ENCODE assay signal across 8 mouse cellular contexts in the genomic region with DNA sequence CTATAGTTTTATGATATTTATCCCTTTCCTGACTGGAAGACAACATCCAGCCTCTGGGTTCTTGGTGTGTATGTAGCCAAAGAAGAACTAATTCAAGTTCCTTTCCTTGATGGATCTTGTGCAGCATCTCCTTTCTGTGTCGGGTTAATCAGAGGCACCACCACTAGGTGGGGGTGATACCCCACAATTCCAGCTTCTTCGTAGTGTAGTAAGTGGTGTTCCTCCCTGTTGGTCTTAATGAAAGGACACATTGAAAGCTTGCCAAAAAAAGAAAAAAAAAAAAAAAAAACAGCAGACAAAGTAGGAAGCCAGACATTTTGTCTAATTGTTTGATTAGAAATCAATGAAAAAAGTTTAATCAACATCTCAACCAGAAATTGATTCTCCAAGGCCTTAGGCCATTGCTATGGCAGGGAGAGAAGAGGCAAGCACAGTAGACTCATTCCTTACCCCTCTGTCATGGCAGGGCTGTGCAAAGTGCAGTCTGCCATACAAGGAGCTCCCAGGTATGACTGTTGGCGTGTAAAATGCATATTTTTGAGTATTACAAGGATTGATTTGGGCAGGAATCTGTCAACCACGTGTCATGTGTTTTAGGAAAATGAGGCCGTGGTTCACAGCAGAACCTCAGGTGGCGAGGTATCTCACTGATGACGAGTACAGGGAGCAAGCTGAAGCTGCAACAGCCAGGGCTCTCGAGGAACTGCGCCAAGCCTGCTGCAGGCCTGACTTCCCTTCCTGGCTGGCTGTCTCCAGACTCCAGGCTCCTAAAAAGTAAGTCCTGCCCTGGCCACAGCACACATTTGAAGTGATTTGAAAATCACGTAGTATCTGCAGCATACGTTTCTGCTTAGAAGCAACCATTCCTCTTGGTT. TPM values are rescaled to one million over a fixed set of nuclear protein-coding genes. Genes with fewer than 3 reads are reported as not detected.
DNase-seq lines count a peak whose midpoint lies in the region; ATAC-seq and TF ChIP-seq lines count a peak whose summit lies in the region.

No protein-coding gene starts in this region.

- H3K9me3 ChIP-seq in embryonic facial prominence, embryonic 10.5 days = no peaks in the 10 kb centered on the region
- no peaks in the 10 kb centered on the region for H3K9me3 ChIP-seq in heart, embryonic 13.5 days
- H3K9me3 ChIP-seq in liver, embryonic 14.5 days (ENCODE audit: control insufficient read depth, low read length) = no peaks in the 10 kb centered on the region
- no peaks in the 10 kb centered on the region for H3K9me3 ChIP-seq in neural tube, embryonic 13.5 days

- no peak overlapping the region for H3K4me3 ChIP-seq in embryonic facial prominence, embryonic 10.5 days
- no peak overlapping the region for H3K4me3 ChIP-seq in heart, embryonic 13.5 days
- no peak overlapping the region for H3K4me3 ChIP-seq in liver, embryonic 14.5 days (ENCODE audit: insufficient read depth in 1 of 2, low read depth in 2 of 2, low read length in 2 of 2)
- no peak overlapping the region for H3K4me3 ChIP-seq in neural tube, embryonic 13.5 days
- H3K4me3 ChIP-seq in thymus, adult 2 months (ENCODE audit: control insufficient read depth, insufficient read depth, low read length) = no peak overlapping the region

- no peaks in the 10 kb centered on the region for H3K27me3 ChIP-seq in embryonic facial prominence, embryonic 10.5 days (replicated peaks; ENCODE audit: low read depth, poor library complexity, severe bottlenecking)
- H3K27me3 ChIP-seq in heart, embryonic 13.5 days (replicated peaks) = no peaks in the 10 kb centered on the region
- no peaks in the 10 kb centered on the region for H3K27me3 ChIP-seq in liver, embryonic 14.5 days (ENCODE audit: control insufficient read depth, insufficient read depth, low read length)
- H3K27me3 ChIP-seq in neural tube, embryonic 13.5 days = no peaks in the 10 kb centered on the region
- no peaks in the 10 kb centered on the region for H3K27me3 ChIP-seq in thymus, adult 2 months (ENCODE audit: control insufficient read depth, insufficient read depth, low read length)

- H3K9ac ChIP-seq in heart, embryonic 13.5 days = no peak overlapping the region
- no peak overlapping the region for H3K9ac ChIP-seq in liver, embryonic 14.5 days (replicated peaks)
- H3K9ac ChIP-seq in neural tube, embryonic 13.5 days = no peak overlapping the region

- no peak for TF ChIP-seq POLR2A in thymus, adult 2 months (IDR thresholded peaks at IDR 0.05; ENCODE audit: control insufficient read depth, extremely low read depth, insufficient read depth, low read length, poor library complexity)

- peak; percentile 83 for DNase-seq in CD4-positive helper T cell, adult 2 months (ENCODE audit: low read depth, low spot score)
- peak; percentile 35 for DNase-seq in adrenal gland, adult 8-10 months
- DNase-seq in embryonic facial prominence, embryonic 10.5 days (ENCODE audit: low spot score) = peak; percentile 66
- peak; percentile 72 to 86 for DNase-seq in kidney, postnatal 36 days
- peak in 1 of 3 experiments; percentile 9 for DNase-seq in liver, embryonic 14.5 days (ENCODE audit: low read depth in 3 of 3, low spot score in 3 of 3)
- DNase-seq in thymus, adult 2 months = peak; percentile 82

- H3K27ac ChIP-seq in embryonic facial prominence, embryonic 10.5 days (replicated peaks) = no peak overlapping the region
- peak overlapping the region; percentile 37; the same call in 1 of the 2 replicates for H3K27ac ChIP-seq in heart, embryonic 13.5 days (replicated peaks)
- H3K27ac ChIP-seq in liver, embryonic 14.5 days = no peak overlapping the region
- H3K27ac ChIP-seq in neural tube, embryonic 13.5 days (replicated peaks) = no peak overlapping the region
- no peak overlapping the region for H3K27ac ChIP-seq in thymus, adult 2 months (ENCODE audit: control insufficient read depth, insufficient read depth, low read length)

- WGBS in embryonic facial prominence, embryonic 10.5 days = 84% methylated on average over 11 of the region's 11 CpGs
- 68% methylated on average over 11 of the region's 11 CpGs for whole genome bisulfite sequencing in heart, embryonic 13.5 days
- WGBS in liver, embryonic 14.5 days (ENCODE audit: insufficient replicate concordance) = 61% methylated on average over 11 of the region's 11 CpGs
- WGBS in neural tube, embryonic 13.5 days = 80% methylated on average over 11 of the region's 11 CpGs
- 69% methylated on average over 11 of the region's 11 CpGs for WGBS in thymus, adult 2 months

- H3K4me1 ChIP-seq in embryonic facial prominence, embryonic 10.5 days = peaks cover 11% of the 10 kb centered on the region
- peaks cover 18% of the 10 kb centered on the region for H3K4me1 ChIP-seq in heart, embryonic 13.5 days
- no peaks in the 10 kb centered on the region; a peak in 1 of 4 replicates for H3K4me1 ChIP-seq in liver, embryonic 14.5 days (replicated peaks; ENCODE audit: control insufficient read depth in 2 of 2, insufficient read depth in 2 of 2, low read length in 1 of 2)
- H3K4me1 ChIP-seq in neural tube, embryonic 13.5 days (replicated peaks) = no peaks in the 10 kb centered on the region
- peaks cover 18% of the 10 kb centered on the region for H3K4me1 ChIP-seq in thymus, adult 2 months (replicated peaks; ENCODE audit: control insufficient read depth, insufficient read depth, low read length)

- TF ChIP-seq EP300 in liver, embryonic 14.5 days (IDR thresholded peaks at IDR 0.05; ENCODE audit: low read depth) = no peak

- no peak overlapping the region for H3K4me2 ChIP-seq in heart, embryonic 13.5 days
- no peak overlapping the region for H3K4me2 ChIP-seq in liver, embryonic 14.5 days (ENCODE audit: low read depth)
- H3K4me2 ChIP-seq in neural tube, embryonic 13.5 days = no peak overlapping the region

- peaks cover 62% of the 10 kb centered on the region for H3K36me3 ChIP-seq in embryonic facial prominence, embryonic 10.5 days (replicated peaks)
- peaks cover 51% of the 10 kb centered on the region for H3K36me3 ChIP-seq in heart, embryonic 13.5 days
- H3K36me3 ChIP-seq in liver, embryonic 14.5 days (replicated peaks; ENCODE audit: control insufficient read depth, insufficient read depth, low read depth) = no peaks in the 10 kb centered on the region; the same call in 1 of the 2 replicates
- peaks cover 36% of the 10 kb centered on the region for H3K36me3 ChIP-seq in neural tube, embryonic 13.5 days
- peaks cover 19% of the 10 kb centered on the region for H3K36me3 ChIP-seq in thymus, adult 2 months (ENCODE audit: control insufficient read depth, insufficient read depth, low read length)

- TF ChIP-seq CTCF in liver, embryonic 14.5 days (IDR thresholded peaks at IDR 0.05; ENCODE audit: low read depth) = peak; percentile 50; the same call in 1 of the 2 replicates
- TF ChIP-seq CTCF in thymus, adult 2 months (IDR thresholded peaks at IDR 0.05; ENCODE audit: borderline replicate concordance, control insufficient read depth, extremely low read depth, insufficient read depth, low read length, poor library complexity) = no peak

- no peak for ATAC-seq in heart, embryonic 13.5 days (ENCODE audit: extremely low read depth, insufficient number of reproducible peaks, low FRiP score, low TSS enrichment)
- ATAC-seq in liver, embryonic 14.5 days (ENCODE audit: insufficient read depth) = no peak
- ATAC-seq in neural tube, embryonic 13.5 days (ENCODE audit: low read depth) = peak; percentile 84

RNA-seq across cellular contexts. Expression of a gene that starts 17.9 kb away (rescaled TPM):
- total RNA-seq in adrenal gland, adult 8-10 months (2022) = 1 to 10 TPM; 3.2 to 5.9 (median 4.9) TPM
- polyA plus RNA-seq in embryonic facial prominence, embryonic 10.5 days (2016; fragmentation: Nextera tagmentation; extraction: Ambion mirVana) = 9.3 and 9.4 TPM in 2 replicates
- polyA plus RNA-seq in heart, embryonic 13.5 days (2015; fragmentation: Nextera tagmentation; extraction: Ambion mirVana) = 4.4 and 4.8 TPM in 2 replicates
- 2.2 and 2.6 TPM in 2 replicates for polyA plus RNA-seq in liver, embryonic 14.5 days (2012; rRNA removed)
- 1.6 and 1.7 TPM in 2 replicates for polyA plus RNA-seq in liver, embryonic 14.5 days (2014; fragmentation: Nextera tagmentation; extraction: Ambion mirVana)
- polyA plus RNA-seq in neural tube, embryonic 13.5 days (2015; fragmentation: Nextera tagmentation; extraction: Ambion mirVana) = 5.0 and 5.9 TPM in 2 replicates
- polyA plus RNA-seq in thymus, adult 2 months (2012; rRNA removed) = 29.5 and 36.3 TPM in 2 replicates
